ENCODE assay signal across 16 mouse cellular contexts in genomic region chr1:172314911-172315310, GRCm38 (mm10). TPM values are rescaled to one million over a fixed set of nuclear protein-coding genes. Genes with fewer than 3 reads are reported as not detected.
DNase-seq lines count a peak whose midpoint lies in the region; ATAC-seq and TF ChIP-seq lines count a peak whose summit lies in the region.
"Had no signal": no experiment of that assay in that cellular context is flagged by ENCODE, and none has a peak within 500 bp of the region (broad histone marks: within the 10 kb centered on the region; RNA-seq: fewer than 3 reads in every experiment).

No protein-coding gene starts in this region.

- peak; percentile 93 for DNase-seq in heart, adult 11 months
- no peak for DNase-seq in heart, adult 9 months (ENCODE audit: low spot score in 2 of 2)
- DNase-seq in hindbrain, embryonic 11.5 days (ENCODE audit: low spot score), result peak; percentile 63
- no peak for DNase-seq in MN1 (ENCODE audit: low spot score)
- no peak for DNase-seq in urinary bladder, adult 18-20 months (ENCODE audit: low spot score in 2 of 2)
- DNase-seq in frontal cortex, postnatal 36 days (ENCODE audit: low spot score in 2 of 2), result no peak
- DNase-seq: adrenal gland, postnatal 10 days; cerebellum, adult 9-11 months; gastrocnemius, postnatal 36 days; kidney, adult 8-10 months had no signal

- H3K27ac ChIP-seq in cortical plate, adult 2 months (ENCODE audit: insufficient read depth, low read length), result peak overlapping the region; percentile 26
- H3K27ac ChIP-seq in hindbrain, embryonic 11.5 days (ENCODE audit: low read depth, low read length), result peak overlapping the region; percentile 80
- H3K27ac ChIP-seq in midbrain, embryonic 16.5 days (ENCODE audit: low read length), result peak overlapping the region; percentile 37; the same call in 1 of the 2 replicates

- H3K36me3 ChIP-seq in hindbrain, embryonic 11.5 days (ENCODE audit: control insufficient read depth, insufficient read depth, low read length), result no peaks in the 10 kb centered on the region
- H3K36me3 ChIP-seq in midbrain, embryonic 16.5 days (ENCODE audit: control insufficient read depth, insufficient read depth, low read length), result no peaks in the 10 kb centered on the region; the same call in 1 of the 2 replicates

- H3K9me3 ChIP-seq in hindbrain, embryonic 11.5 days (ENCODE audit: control insufficient read depth, low read length), result no peaks in the 10 kb centered on the region
- no peaks in the 10 kb centered on the region for H3K9me3 ChIP-seq in midbrain, embryonic 16.5 days (replicated peaks; ENCODE audit: control insufficient read depth, low read length, poor library complexity, severe bottlenecking)

- peaks cover 4% of the 10 kb centered on the region for H3K4me1 ChIP-seq in cortical plate, adult 2 months (ENCODE audit: control insufficient read depth, insufficient read depth, low read length)
- peaks cover 19% of the 10 kb centered on the region for H3K4me1 ChIP-seq in hindbrain, embryonic 11.5 days (replicated peaks; ENCODE audit: control insufficient read depth, insufficient read depth, low read length)
- H3K4me1 ChIP-seq in midbrain, embryonic 16.5 days (ENCODE audit: control insufficient read depth, insufficient read depth, low read length), result peaks cover 29% of the 10 kb centered on the region

- TF ChIP-seq POLR2A in cortical plate, adult 2 months (IDR thresholded peaks at IDR 0.05; ENCODE audit: extremely low read depth, insufficient read depth, low read length), result no peak

- peak; percentile 63 for ATAC-seq in hindbrain, embryonic 11.5 days (ENCODE audit: low FRiP score)
- no peak for ATAC-seq in midbrain, embryonic 16.5 days
- ATAC-seq: Patski had no signal

- no peaks in the 10 kb centered on the region for H3K27me3 ChIP-seq in hindbrain, embryonic 11.5 days (ENCODE audit: control insufficient read depth, insufficient read depth, low read length)
- no peaks in the 10 kb centered on the region for H3K27me3 ChIP-seq in midbrain, embryonic 16.5 days (ENCODE audit: control insufficient read depth, insufficient read depth, low read depth, low read length)
- H3K27me3 ChIP-seq: Patski had no signal

- 51% methylated on average over 3 of the region's 3 CpGs for WGBS in hindbrain, embryonic 11.5 days
- WGBS in midbrain, embryonic 16.5 days, result 42% methylated on average over 3 of the region's 3 CpGs

- H3K4me2 ChIP-seq in hindbrain, embryonic 11.5 days (replicated peaks; ENCODE audit: low read depth, low read length), result 0 out of 2 replicates have a peak overlapping the region, but pooled peaks have one; percentile 8
- no peak overlapping the region for H3K4me2 ChIP-seq in midbrain, embryonic 16.5 days (ENCODE audit: low read length)
- H3K4me2 ChIP-seq: liver, embryonic 11.5 days had no signal

- no peak overlapping the region for H3K9ac ChIP-seq in hindbrain, embryonic 11.5 days (ENCODE audit: low read depth, low read length)
- H3K9ac ChIP-seq in midbrain, embryonic 16.5 days (ENCODE audit: low read depth, low read length), result peak overlapping the region; percentile 31; the same call in 1 of the 2 replicates

- no peak for TF ChIP-seq CTCF in cortical plate, adult 2 months (IDR thresholded peaks at IDR 0.05; ENCODE audit: extremely low read depth, insufficient read depth, low read length)

- peak overlapping the region; percentile 6 for H3K4me3 ChIP-seq in cortical plate, adult 2 months (ENCODE audit: insufficient read depth, low read length)
- no peak overlapping the region for H3K4me3 ChIP-seq in hindbrain, embryonic 11.5 days (ENCODE audit: low read depth, low read length)
- no peak overlapping the region for H3K4me3 ChIP-seq in midbrain, embryonic 16.5 days (ENCODE audit: low read depth, low read length)
- H3K4me3 ChIP-seq: erythroblast, embryonic 14.5 days had no signal

RNA-seq across cellular contexts. Expression of gene Kcnj9, which starts 14.2 kb away (rescaled TPM):
- polyA plus RNA-seq in cortical plate, adult 2 months (2012; rRNA removed), result 169 and 180 TPM in 2 replicates
- polyA plus RNA-seq in hindbrain, embryonic 11.5 days (2014; fragmentation: Nextera tagmentation; extraction: Ambion mirVana), result 0.17 and 0.46 TPM in 2 replicates
- 7.7 and 7.8 TPM in 2 replicates for polyA plus RNA-seq in midbrain, embryonic 16.5 days (2015; fragmentation: Nextera tagmentation; extraction: Ambion mirVana)
- polyA plus RNA-seq: heart, embryonic 16.5 days had no signal

RNA-seq across cellular contexts. Expression of gene Atp1a2, which starts 17.0 kb away (rescaled TPM):
- 534 and 567 TPM in 2 replicates for polyA plus RNA-seq in cortical plate, adult 2 months (2012; rRNA removed)
- polyA plus RNA-seq in hindbrain, embryonic 11.5 days (2014; fragmentation: Nextera tagmentation; extraction: Ambion mirVana), result 1.9 and 2.6 TPM in 2 replicates
- 53.2 and 69.0 TPM in 2 replicates for polyA plus RNA-seq in midbrain, embryonic 16.5 days (2015; fragmentation: Nextera tagmentation; extraction: Ambion mirVana)
- polyA plus RNA-seq: erythroblast, embryonic 14.5 days had no signal

RNA-seq across cellular contexts. Expression of gene Kcnj10, which starts 26.1 kb away (rescaled TPM):
- polyA plus RNA-seq in cortical plate, adult 2 months (2012; rRNA removed), result 96.8 and 102 TPM in 2 replicates
- polyA plus RNA-seq in hindbrain, embryonic 11.5 days (2014; fragmentation: Nextera tagmentation; extraction: Ambion mirVana), result 0.73 TPM in 2 replicates
- 1.5 and 2.5 TPM in 2 replicates for polyA plus RNA-seq in midbrain, embryonic 16.5 days (2015; fragmentation: Nextera tagmentation; extraction: Ambion mirVana)
- polyA plus RNA-seq: erythroblast, embryonic 14.5 days had no signal

RNA-seq across cellular contexts. Expression of gene Igsf8, which starts 53.5 kb away (rescaled TPM):
- polyA plus RNA-seq in cortical plate, adult 2 months (2012; rRNA removed), result 318 and 326 TPM in 2 replicates
- 123 and 136 TPM in 2 replicates for polyA plus RNA-seq in hindbrain, embryonic 11.5 days (2014; fragmentation: Nextera tagmentation; extraction: Ambion mirVana)
- 63.9 and 64.0 TPM in 2 replicates for polyA plus RNA-seq in midbrain, embryonic 16.5 days (2015; fragmentation: Nextera tagmentation; extraction: Ambion mirVana)

RNA-seq across cellular contexts. Expression of gene Atp1a4, which starts 56.7 kb away (rescaled TPM):
- not detected in 2 replicates for polyA plus RNA-seq in cortical plate, adult 2 months (2012; rRNA removed)
- polyA plus RNA-seq in hindbrain, embryonic 11.5 days (2014; fragmentation: Nextera tagmentation; extraction: Ambion mirVana), result 0.06 TPM in 1 of 2 replicates, not detected in the other
- not detected in 2 replicates for polyA plus RNA-seq in midbrain, embryonic 16.5 days (2015; fragmentation: Nextera tagmentation; extraction: Ambion mirVana)
- polyA plus RNA-seq: erythroblast, embryonic 14.5 days; liver, embryonic 11.5 days had no signal

Comparison
In these comparisons a context has a peak if more than half of its experiments do, and no peak if none do; other contexts are left out.
1. DNase-seq: peak in heart, adult 11 months (single experiment) and hindbrain, embryonic 11.5 days (single experiment); none in heart, adult 9 months (0 of 2), MN1 (single experiment), urinary bladder, adult 18-20 months (0 of 2) and frontal cortex, postnatal 36 days (0 of 2).
2. H3K27ac ChIP-seq: peak in every context shown above with its lines; median percentile 80 in hindbrain, embryonic 11.5 days; 37 in midbrain, embryonic 16.5 days; 26 in cortical plate, adult 2 months.
3. RNA of gene Kcnj9, which starts 14.2 kb away (polyA plus RNA-seq): 169 to 180 TPM in cortical plate, adult 2 months; 7.7 to 7.8 TPM in midbrain, embryonic 16.5 days and 0.17 to 0.46 TPM in hindbrain, embryonic 11.5 days; every median in the first group is over 10 times any median in the second.
4. RNA of gene Atp1a2, which starts 17.0 kb away (polyA plus RNA-seq): 534 to 567 TPM in cortical plate, adult 2 months and 53.2 to 69.0 TPM in midbrain, embryonic 16.5 days; 1.9 to 2.6 TPM in hindbrain, embryonic 11.5 days; every median in the first group is over 10 times any median in the second.
5. RNA of gene Kcnj10, which starts 26.1 kb away (polyA plus RNA-seq): 96.8 to 102 TPM in cortical plate, adult 2 months; 1.5 to 2.5 TPM in midbrain, embryonic 16.5 days and 0.73 TPM in hindbrain, embryonic 11.5 days; every median in the first group is over 10 times any median in the second.